Mouse (Mus musculus): ENCODE results near the gene Smg5.
A peak's percentile ranks its signal among the peaks of the same experiment; 100 is the strongest.
"Not testable (repeated sequence)": the region's sequence is repeated elsewhere in the genome, so short reads cannot be mapped to it uniquely, and the experiment has no call there.

The Smg5 gene

DNA sequence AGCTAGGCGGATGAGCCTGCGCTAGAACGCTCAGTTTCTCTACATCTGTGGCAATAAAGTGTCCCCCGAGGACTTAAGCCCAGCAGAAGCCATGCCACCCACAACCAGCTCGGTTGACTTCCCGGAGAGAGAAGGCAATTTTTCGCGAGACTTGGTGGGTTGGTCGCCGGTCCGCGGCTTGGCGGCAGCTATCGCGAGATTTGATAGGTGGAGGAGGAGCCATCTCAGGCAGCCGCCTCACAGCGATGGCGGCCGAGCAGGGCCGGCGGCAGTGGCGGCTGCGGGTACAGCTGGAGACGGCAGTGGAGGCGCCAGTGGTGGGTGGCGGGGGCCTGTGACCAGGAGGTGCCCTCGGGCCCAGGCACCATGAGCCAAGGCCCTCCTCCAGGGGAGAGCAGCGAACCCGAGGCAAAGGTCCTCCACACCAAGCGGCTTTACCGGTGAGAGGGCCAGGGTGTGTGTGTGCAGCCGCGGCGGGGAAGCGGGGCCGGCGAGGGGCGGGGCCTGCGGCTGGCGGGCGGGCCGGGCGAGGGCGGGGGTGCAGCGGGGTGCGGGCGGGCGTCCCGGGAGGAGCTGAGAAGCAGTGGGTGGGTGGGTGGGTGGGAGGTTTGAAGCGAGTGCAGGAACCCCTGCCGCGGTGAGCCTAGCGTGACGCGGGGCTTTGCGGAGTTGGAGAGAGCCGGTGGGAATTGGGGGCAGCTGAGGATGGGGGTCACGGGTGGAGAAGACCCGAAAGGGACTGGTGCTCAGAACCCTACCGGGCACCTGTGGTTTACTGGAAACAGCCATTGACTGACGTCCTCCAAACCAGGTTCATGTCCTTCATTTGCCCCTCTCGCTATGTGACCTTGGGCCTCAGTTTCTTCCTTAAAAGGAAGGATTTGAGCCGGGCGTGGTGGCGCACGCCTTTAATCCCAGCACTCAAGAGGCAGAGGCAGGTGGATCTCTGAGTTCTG is at the start of gene Smg5, which contains the start of gene Tmem79:
TSS of gene Smg5 (plus strand) at position 203 of the 956 bp plus-strand sequence.
TSS of gene Tmem79 (minus strand) at position 91 of the 956 bp plus-strand sequence.
- DNase-seq (ENCODE audit: inconsistent age in 2 of 2, low spot score in 1 of 2): peak; percentile 97 to 99

DNA sequence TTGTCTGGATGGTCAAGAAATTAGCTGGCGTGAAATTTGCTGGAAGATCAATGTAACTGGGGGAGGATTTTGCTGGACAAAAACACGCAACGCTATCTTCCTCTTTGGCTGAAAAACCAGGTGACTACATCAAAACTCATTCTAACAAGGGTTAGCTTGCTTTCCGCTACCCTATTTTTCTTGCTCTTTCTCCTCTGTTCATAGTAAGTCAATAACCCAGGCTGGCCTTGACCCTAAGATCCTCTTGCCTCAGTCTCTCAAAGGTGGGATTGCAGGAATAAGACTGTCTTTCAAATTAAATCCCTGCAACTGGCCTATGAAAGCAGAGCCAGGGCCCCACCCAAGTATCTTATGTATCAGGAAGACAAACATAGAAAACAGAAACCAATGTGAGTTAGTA is 49.0 kb upstream of the Smg5 start, which contains the start of gene Gm38392:
TSS of gene Gm38392 (minus strand) at position 101 of the 400 bp plus-strand sequence.
- DNase-seq (ENCODE audit: inconsistent age in 2 of 2, low spot score in 1 of 2): no peak

DNA sequence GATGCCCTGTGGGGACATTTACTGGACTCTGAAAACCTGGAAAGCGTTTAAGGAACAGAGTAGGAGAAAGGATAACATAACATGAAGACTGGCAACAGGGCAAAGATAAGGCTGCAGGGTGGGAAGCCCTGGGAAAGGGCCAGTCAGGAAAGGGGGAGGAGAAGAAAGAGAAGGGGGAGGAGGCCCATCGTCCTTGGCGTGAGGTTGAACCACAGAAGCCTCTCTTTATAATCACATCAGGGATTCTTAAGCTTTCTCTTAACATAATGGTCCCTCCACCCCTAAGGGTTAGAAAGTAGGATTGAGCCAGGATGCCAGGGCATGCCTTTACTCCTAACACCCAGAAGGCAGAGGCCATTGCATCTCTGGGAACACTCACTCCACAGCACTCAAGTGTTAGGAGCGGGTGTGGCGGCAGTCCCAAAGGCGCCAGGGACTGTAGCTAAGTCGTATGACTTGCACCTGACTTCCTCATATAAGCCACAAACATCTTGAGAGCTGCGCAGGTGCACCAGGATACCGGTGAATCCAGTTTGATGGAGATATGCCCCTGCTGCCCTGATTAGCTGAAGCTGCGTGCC is 47.8 kb upstream of the Smg5 start:
- DNase-seq (ENCODE audit: inconsistent age in 2 of 2, low spot score in 1 of 2): not testable (repeated sequence)

DNA sequence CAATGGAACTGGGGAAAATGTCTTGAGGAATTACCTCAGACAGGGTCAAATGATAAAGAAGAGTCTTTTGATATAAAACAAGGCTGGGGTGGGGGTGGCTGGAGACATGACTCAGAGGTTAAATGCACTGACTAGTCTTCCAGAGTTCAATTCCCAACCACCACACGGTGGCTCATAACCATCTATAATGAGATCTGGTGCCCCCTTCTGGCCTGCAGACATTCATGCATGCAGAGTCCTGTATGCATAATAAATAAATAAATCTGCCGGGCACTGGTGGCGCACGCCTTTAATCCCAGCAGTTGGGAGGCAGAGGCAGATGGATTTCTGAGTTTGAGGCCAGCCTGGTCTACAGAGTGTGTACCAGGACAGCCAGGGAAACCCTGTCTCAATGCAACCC is 44.1 kb upstream of the Smg5 start:
- DNase-seq (ENCODE audit: inconsistent age in 2 of 2, low spot score in 1 of 2): peak; percentile 32 to 72

DNA sequence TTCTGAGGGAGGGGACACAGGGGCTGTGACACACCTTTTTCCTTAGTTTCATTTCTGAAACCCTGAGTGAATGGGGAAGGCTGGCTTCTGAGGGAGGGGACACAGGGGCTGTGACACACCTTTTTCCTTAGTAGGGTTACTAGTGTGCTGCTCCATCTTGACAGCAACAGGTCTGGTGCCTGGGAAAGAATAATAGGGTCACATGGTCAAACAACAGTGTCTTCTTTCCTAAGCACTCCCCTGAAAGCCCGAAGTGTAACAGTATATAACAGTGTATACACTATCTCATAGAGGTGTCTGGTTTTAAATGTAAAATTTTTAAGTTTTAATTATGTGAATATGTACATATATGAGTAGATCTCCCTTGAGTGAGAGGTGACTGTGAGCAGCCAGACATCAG is 40.8 kb upstream of the Smg5 start:
- not testable (repeated sequence) for DNase-seq (ENCODE audit: inconsistent age in 2 of 2, low spot score in 1 of 2)

DNA sequence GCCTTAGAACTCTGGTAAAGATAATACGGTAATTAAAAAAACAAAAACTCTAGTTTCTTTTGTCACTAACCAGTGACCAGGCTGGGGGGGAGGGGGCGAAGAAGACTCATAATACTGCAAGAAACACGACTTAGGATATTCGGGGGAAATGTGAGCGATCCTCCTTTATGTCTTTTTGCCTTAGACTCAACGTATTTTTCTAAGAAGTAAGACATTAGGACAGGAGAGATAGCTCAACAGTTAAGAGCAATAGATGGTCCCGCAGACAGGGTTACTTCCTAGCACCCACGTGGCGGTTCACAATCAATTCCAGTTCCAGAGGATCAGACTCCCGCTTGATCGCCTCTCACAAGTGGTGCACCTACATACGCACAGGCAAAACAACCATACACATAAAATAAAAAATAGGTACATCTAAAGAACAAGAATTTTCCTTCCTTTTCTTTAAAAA is 39.9 kb upstream of the Smg5 start:
- no peak for DNase-seq (ENCODE audit: inconsistent age in 2 of 2, low spot score in 1 of 2)

DNA sequence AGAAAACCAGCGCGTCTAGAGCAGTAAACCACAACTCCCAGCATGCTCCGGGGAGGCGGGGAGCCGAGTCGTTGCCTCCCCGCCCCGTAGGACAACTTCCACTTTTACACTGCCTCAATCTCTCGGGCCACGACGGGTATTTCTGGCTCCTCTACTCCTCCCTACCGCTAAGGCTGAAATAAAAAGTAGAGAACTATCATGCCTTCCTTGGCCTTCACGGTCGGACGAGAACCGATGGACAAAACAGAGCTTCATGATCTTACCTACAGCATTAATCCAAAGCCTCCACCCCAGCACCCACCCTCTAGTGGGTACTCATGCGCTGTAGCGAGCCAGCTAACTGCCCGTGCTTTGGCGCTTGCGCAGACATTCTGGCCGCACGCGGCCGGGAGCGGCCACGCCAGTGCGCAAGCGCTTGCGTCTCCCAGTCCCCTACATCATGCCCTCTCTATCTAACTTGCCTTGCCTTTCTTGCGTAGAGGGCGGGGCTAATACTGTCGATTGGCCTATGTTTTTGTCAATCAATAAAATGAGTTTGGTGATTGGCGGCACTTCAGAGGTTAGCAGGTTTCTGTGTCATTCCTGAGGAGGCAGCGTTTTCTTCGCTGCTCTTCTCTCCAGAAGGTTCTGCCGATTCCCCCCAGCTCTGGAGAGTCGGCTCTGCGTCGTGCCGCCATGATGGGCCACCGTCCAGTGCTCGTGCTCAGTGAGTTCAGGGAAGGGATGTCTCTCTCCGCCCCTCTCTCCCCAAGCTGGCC is 39.3 kb upstream of the Smg5 start, which contains the start of the genes Tsacc and Cct3:
TSS of gene Tsacc (minus strand) at position 439 of the 758 bp plus-strand sequence.
TSS of gene Cct3 (plus strand) at position 556 of the 758 bp plus-strand sequence.
- peak; percentile 98 to 99 for DNase-seq (ENCODE audit: inconsistent age in 2 of 2, low spot score in 1 of 2)

DNA sequence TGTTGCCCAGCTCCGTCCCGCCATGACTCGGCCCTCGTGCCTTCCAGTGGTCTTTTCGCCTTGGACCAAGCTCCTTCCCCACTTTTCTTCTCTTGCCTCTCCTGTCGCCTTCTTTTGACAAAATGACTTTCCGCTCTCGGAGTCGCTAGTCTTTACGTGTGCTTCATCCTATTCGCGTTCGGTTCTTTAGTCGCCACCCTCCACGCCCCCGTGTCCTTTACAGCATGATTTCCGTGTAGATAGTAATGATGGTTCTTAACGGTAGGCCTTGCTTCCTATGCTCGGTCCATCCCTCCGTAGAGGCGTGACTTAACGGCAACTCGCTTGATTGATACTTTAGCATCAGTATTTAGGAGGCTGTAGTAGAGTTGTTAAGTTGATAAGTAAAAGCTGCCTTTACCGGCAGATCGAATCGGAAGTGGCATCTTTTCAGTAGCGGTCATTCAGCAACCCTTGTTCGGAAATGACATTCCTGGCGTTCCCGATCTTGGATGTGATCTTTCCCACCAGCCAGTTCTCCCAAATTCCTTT is 38.7 kb upstream of the Smg5 start:
- DNase-seq (ENCODE audit: inconsistent age in 2 of 2, low spot score in 1 of 2): no peak

DNA sequence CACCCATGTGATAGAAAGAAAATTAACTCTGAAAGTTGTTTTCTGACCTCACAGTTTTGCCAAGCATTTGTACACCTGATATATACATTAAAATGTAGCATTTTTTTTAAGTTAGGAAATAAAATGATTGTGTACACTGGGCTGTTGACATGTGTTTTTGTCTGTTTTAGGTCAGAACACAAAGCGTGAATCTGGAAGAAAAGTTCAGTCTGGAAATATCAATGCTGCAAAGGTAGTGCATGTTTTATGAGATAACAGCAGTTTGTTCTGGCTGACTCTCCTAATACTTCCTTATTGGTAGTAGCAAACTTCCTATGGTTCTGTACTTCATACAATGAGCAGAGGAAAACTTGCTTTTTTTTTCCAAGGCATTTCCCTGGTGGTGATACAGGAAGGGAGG is 36.9 kb upstream of the Smg5 start:
- no peak for DNase-seq (ENCODE audit: inconsistent age in 2 of 2, low spot score in 1 of 2)

DNA sequence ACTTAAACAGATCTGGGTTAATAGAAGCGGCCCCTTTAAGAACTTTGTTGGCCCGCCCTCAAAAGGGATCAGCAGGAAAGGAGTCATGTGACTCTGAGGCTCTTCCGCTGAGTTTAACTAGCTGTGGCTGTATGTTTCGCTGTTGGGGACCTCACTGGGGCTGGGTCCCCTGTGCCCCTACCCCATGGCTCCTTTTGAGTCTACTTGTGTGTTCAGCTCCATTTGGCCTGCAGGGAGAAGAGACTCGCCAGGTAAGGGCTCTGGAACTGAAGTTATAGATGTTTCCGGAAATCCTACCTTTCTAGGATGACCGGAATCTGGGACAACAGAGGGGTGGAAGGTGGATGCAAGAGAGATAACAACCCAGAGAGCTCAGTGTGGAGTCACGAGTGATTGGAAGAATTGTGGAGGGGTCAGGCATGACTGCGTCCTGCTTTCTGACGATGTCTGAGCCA is 11.1 kb upstream of the Smg5 start, which contains the start of gene Glmp:
TSS of gene Glmp (plus strand) at position 73 of the 455 bp plus-strand sequence.
- peak; percentile 65 to 88 for DNase-seq (ENCODE audit: inconsistent age in 2 of 2, low spot score in 1 of 2)

DNA sequence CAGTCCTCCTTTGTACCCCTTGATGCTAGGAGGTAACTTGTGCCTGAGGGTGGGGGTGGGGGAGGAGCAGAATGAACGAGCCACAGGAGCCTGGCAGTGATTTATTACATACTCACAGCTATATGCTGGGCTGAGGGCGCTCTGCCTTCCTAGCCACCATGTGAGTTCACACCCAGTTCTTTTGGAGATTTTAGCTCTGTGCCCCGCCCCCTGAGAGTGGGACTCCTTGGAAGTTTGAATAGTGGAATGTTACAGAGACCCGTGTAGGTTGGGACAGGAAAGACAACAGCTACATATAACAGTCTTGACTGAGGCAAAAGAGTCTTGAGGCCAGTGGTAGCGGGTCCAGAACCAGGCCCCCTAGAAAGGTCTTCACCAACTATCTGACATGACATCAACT is 7.1 kb upstream of the Smg5 start:
- no peak for DNase-seq (ENCODE audit: inconsistent age in 2 of 2, low spot score in 1 of 2)

DNA sequence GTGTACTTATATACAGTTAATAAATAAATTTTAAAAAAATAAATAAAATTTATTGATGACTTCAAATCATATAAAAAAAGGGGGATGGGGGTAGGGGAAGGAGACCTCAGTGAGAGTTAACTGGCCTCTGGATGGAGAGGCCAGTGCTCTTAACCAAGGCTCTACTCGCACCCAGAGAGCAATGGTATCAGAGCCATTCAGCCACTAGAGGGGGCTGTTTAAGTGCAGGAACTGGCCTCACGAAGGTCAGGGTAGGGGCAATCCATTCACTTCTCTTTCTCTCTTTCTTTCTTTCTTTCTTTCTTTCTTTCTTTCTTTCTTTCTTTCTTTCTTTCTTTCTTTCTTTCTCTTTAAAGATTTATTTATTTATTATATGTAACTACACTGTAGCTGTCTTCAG is 4.8 kb upstream of the Smg5 start:
- DNase-seq (ENCODE audit: inconsistent age in 2 of 2, low spot score in 1 of 2): peak; percentile 50 to 86

DNA sequence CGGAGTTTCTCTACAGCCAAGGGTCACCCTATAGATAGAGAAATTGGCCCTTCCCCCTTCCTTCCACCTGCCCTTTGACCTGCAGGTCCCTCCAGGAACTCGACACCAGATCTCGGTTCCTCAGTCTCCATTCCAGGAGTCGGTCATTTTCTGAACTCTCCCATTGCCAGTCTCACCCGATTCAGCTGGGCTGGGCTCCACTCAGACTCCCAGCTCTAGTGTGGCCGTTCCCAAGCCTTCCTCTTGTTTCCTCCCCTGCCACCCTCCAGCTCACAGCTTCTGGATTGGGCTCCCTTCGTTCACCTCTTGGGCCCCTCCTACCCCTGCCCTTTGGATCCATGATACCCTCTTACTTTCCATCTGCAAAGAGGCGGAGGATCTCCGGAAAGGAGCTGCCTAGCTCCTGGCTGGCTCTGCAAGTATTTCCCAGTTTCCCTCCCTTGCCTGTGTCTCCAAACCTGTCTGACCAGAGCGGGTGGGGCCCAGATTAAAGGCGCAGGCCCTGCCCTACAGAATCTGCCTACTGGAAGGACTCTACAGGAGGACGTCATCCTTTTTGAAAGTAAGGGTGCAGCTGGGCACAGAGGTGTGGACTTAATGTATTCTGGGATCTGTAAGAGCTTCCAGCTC is 1.9 kb upstream of the Smg5 start:
- DNase-seq (ENCODE audit: inconsistent age in 2 of 2, low spot score in 1 of 2): peak in 1 of 2 experiments; percentile 41

DNA sequence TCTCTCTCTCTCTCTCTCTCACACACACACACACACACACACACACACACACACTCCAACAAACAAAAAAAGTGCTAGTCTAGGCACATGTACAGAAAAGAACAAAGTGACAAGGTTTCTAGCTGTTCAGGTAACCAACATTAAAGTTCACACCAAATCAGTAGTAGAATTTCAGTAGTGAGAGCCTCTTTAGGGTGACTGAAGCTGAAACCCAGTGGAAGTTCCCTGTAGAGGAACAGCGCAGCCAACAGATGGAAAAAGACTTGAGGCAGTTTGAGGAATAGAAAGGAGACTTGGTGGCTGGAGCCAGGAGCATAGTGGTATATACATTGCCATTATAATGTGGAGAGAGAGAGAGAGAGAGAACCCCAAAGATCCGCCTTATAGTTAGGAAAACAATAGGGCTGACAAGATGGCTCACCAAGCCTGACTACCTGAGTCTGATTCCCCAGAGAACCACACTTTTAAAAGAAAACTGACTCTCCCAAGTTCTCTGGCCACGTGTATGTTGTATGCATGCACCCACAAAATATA is 1.1 kb upstream of the Smg5 start:
- DNase-seq (ENCODE audit: inconsistent age in 2 of 2, low spot score in 1 of 2): peak in 1 of 2 experiments; percentile 49

DNA sequence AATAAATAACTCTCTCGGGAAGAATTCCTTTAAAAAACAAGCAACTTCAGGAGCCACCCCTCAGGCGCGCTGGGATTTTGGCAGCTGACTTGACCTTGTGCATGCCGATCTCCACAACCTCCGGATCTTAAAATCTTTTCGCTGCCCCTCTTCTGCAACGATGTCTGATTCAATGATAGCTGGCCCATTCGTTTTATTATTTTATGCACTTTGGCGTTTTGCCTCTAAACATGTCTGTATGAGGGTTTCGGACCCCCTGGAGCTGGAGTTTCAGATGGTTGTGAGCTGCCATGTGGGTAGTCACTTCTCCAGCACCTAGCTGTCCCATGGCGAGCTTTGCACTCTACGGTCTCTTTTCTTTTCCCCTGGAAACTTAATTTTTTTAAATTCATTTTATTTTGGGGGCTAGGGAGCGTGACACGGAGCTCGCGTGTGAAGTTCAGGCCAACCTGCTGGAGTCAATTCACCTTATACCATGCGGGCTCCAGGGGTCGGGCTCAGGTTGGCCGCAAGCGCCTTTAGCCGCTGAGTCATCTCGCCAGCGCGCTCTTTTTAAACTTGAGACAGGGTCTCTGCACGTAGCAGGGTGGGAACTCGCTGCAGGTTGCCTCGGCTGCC is 515 bp upstream of the Smg5 start:
- DNase-seq (ENCODE audit: inconsistent age in 2 of 2, low spot score in 1 of 2): peak in 1 of 2 experiments; percentile 88

DNA sequence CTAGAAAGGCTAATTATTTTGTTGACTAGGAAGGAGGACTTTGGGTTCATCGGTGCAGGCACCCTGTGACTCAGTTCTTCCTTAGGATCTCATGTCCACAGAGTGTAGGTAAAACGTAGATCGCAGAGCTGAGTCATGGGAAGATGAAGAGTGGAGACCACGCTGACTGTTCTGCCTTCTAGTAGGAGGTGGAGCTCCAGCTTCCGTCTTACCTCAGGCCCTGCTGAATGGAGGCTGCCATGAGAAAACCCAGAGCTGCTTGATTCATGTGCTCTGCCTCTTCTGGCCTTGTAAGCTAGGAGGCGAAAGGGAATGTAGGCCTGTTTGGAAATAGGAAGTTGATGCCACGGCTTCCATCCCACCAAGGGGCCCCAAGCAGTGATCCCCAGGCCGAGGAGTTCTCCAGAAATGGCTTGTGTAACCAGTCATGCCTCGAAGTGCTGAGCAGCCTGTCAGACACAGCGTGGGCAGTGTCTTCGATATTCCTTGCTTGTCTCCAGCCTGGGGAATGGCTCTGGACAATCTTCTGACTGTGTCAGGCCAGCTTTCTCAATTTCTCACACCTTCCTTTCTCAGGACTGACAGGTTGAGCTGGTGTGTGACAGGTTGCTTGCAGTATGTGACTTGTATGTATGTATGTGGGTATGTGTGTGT is 1.4 kb downstream of the Smg5 start:
- peak in 1 of 2 experiments; percentile 68 for DNase-seq (ENCODE audit: inconsistent age in 2 of 2, low spot score in 1 of 2)

DNA sequence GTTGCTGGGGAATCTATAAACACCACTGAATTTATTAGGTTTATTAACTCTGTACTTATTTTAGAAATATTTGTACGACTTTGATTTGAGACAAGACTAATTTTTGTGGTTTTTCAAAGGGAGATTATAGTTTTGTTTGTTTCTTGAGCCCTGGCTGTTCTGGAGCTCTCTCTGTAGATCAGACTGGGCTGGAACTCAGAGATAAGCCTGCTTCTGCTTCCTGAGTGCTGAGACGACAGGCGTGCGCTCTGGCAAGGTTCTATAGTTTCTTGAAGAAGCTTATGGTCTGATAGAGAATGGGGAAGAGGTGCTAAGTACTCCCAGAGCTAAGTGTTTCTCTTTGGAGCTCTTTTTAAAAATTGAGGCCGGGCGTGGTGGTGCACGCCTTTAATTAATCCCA is 2.3 kb downstream of the Smg5 start:
- DNase-seq (ENCODE audit: inconsistent age in 2 of 2, low spot score in 1 of 2): no peak

DNA sequence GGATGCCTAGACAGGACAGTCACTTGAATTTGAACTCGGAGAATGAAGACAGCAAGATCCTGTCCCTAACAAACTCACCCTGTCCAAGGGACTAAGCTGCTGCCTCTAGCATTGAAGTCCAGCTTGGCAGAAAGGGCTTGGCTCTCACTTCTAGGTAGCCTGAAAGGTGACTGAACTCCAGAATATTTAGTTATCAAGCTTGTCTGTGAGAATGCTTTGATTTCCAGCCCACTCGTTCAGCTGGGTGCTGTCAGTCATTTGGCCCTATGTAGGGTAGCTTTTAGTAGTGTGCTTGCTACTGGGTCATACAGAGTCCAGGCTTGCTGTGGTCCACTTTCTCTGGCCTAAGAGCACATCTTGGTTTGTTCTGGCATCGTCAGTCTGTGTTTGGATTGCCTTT is 2.9 kb downstream of the Smg5 start:
- DNase-seq (ENCODE audit: inconsistent age in 2 of 2, low spot score in 1 of 2): no peak

DNA sequence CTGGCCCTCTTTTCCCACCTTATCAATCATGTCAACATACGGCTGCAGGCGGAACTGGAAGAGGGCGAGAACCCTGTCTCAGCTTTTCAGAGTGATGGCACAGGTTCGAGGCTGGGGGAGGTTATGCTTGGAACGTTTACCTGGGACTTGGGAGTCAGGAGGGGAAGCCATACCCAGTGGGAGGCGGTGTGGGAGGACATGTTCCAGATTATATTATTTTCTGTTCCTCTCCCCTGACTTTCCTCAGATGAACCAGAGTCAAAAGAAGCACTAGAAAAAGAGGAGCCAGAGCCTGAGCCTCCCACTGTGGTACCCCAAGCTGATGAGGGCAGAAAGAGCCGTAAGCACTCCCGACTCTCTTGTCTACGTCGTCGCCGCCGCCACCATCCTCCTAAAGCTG is 14.7 kb downstream of the Smg5 start:
- DNase-seq (ENCODE audit: inconsistent age in 2 of 2, low spot score in 1 of 2): no peak

Measured in adrenal gland, adult (tissue).